Mouse (Mus musculus): ENCODE results near the gene Lad1.

Lad1 gene

GRCm38 (mm10) chr1:135807546-135807945 is 10.9 kb upstream of the Lad1 start:
- DNase-seq (ENCODE audit: low spot score), result no peak

- no peak for DNase-seq (ENCODE audit: low spot score)
These were observed 8.2 kb upstream of the Lad1 start for GRCm38 (mm10) chr1:135810180-135810579.

GRCm38 (mm10) chr1:135811016-135811646 is 7.3 kb upstream of the Lad1 start:
- DNase-seq (ENCODE audit: low spot score), result peak; percentile 86

- no peak for DNase-seq (ENCODE audit: low spot score)
These were observed 6.2 kb upstream of the Lad1 start for GRCm38 (mm10) chr1:135812205-135812604.

GRCm38 (mm10) chr1:135812618-135813017 is 5.8 kb upstream of the Lad1 start:
- DNase-seq (ENCODE audit: low spot score), result no peak

GRCm38 (mm10) chr1:135813071-135813470 is 5.3 kb upstream of the Lad1 start:
- DNase-seq (ENCODE audit: low spot score), result no peak

- DNase-seq (ENCODE audit: low spot score), result no peak
These were observed 4.6 kb upstream of the Lad1 start for GRCm38 (mm10) chr1:135813687-135814395.

- DNase-seq (ENCODE audit: low spot score), result no peak
These were observed 3.9 kb upstream of the Lad1 start for GRCm38 (mm10) chr1:135814531-135814930.

- no peak for DNase-seq (ENCODE audit: low spot score)
These were observed 803 bp upstream of the Lad1 start for GRCm38 (mm10) chr1:135817595-135817994.

GRCm38 (mm10) chr1:135820071-135820470 is 1.7 kb downstream of the Lad1 start:
- no peak for DNase-seq (ENCODE audit: low spot score)

- peak; percentile 15 for DNase-seq (ENCODE audit: low spot score)
These were observed 2.5 kb downstream of the Lad1 start for GRCm38 (mm10) chr1:135820736-135821364.

GRCm38 (mm10) chr1:135821780-135822179 is 3.4 kb downstream of the Lad1 start:
- DNase-seq (ENCODE audit: low spot score), result no peak

GRCm38 (mm10) chr1:135828918-135829317 is 10.5 kb downstream of the Lad1 start:
- DNase-seq (ENCODE audit: low spot score), result peak; percentile 66

GRCm38 (mm10) chr1:135834206-135834859 is 15.9 kb downstream of the Lad1 start:
- DNase-seq (ENCODE audit: low spot score), result no peak

- DNase-seq (ENCODE audit: low spot score), result no peak
These were observed 16.6 kb downstream of the Lad1 start for GRCm38 (mm10) chr1:135834983-135835382.

- DNase-seq (ENCODE audit: low spot score), result no peak
These were observed 17.5 kb downstream of the Lad1 start, which contains the start of gene Tnnt2 for GRCm38 (mm10) chr1:135835716-135836483. Gene Tnnt2, plus strand, starts transcription at chr1:135836354.

- no peak for DNase-seq (ENCODE audit: low spot score)
These were observed 20.2 kb downstream of the Lad1 start for GRCm38 (mm10) chr1:135838626-135839025.

GRCm38 (mm10) chr1:135839065-135839464 is 20.7 kb downstream of the Lad1 start:
- DNase-seq (ENCODE audit: low spot score), result no peak

GRCm38 (mm10) chr1:135840675-135841395 is 22.4 kb downstream of the Lad1 start:
- DNase-seq (ENCODE audit: low spot score), result no peak

GRCm38 (mm10) chr1:135843519-135844262 is 25.3 kb downstream of the Lad1 start:
- no peak for DNase-seq (ENCODE audit: low spot score)

All from layer of hippocampus, adult 11-12 months (tissue).